1 mouse cellular context compared by ENCODE assay signal in the genomic region with DNA sequence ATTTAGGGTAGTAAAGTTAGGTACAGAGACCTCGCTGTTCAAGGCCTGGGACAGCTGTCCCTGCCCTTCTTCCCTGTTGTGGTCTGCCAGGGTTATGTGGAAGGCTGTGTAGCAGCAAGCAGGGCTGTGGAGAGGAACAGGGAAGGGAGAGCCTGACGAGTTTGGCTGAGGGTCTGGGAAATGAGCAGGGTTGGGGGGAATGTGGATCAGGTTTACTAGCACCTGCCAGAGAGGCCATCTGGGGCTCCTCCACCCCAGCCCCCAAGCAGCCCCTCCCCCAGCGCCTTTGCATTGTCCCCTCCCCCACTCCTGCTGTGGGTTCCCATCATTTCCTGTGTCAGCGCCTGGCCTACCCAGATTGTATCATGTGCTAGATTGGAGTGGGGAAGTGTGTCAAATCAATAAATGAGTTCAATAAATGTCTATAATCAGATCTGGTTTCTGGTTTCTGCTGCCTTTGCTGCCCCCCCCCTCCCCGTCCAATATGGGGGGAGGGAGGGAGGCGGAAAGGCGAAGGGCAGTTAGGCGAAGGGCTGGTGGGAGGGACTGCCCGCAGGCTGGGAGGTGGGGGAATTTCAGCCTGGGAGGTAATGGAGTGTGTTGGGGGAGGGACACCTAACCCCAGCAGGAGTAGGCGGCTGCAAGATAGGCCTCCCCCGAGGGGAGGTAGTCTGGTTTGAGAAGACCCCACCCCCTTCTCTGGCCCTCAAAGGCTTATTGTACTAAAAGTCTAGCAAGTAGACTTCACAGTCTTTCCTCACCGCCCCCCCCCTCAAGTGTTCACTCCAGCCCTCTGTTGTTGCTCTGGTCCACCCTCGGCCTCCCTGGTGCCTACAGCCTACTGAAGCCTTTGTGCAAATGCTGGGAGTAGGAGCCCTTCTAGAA.
TF ChIP-seq lines count a peak whose summit lies in the region.

No protein-coding gene starts in this region.

TF ChIP-seq in myocyte, 11 proteins besides CTCF, POLR2A, EP300 and RAD21 (continued from another document):
- TF ChIP-seq MYOG (IDR thresholded peaks at IDR 0.05; ENCODE audit: control insufficient read depth in 1 of 3, insufficient read depth in 1 of 3, insufficient read length in 2 of 3, low read depth in 2 of 3) = peak in 2 of 3 experiments; percentile 27 to 70
TF ChIP-seq in myocyte: peak in this region for 2.
